Mouse (Mus musculus) right cerebral cortex, postnatal 4 days (tissue): ENCODE data around the gene Maip1.

Experiments
- DNase-seq: peaks from one replicate; pipeline ENCODE4 v3.0.0-alpha.2; 2022

Maip1 gene

DNA sequence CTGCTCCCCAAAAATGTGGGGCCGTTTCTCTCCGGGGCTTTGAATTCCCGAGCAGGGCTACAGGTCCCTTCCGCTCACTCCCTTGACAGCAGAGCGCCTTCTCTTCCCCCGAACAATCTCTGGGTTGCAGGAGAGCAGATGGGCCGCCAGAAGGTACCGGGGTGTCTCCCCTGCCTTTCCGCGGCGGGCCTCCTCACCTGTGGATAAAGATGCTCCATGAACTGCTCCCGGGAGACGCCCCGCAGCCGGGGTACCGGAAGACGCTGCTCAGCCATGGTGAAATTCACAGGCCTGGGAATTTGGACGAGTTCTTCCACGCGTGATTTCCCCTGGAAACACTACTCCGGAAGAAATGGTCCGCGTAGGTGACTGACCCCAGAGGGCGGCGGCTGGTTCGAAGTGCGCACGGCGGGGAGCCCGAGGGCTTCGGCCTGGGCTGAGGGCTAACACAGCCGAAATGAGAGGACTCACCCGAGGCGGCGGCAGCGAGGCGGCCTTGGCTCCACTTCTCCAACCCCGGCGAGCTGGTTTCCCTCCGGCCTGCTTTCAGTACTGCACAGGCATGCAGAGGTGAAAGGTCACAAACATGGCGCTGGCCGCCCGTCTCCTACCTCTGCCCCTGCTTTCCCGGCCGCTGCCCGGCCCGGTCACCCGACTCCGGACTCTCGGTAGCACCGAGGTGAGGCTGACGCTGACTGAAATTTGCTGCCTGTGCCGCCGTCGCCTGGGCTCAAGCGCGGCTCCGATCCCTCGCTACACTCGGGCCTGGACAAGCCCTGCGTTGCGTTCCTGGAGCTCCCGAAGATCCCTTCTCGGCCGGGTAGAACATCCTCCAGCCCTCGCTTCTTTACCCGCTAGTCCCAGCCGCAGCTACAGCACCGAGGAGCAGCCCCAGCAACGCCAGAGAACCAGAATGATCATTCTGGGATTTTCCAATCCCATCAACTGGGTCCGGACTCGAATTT, at the start of gene Maip1, which contains the start of gene Tyw5:
TSS of gene Maip1 (plus strand) at position 142 of the 965 bp plus-strand sequence.
TSS of gene Tyw5 (minus strand) at position 915 of the 965 bp plus-strand sequence.
- DNase-seq = peak; percentile 79

DNA sequence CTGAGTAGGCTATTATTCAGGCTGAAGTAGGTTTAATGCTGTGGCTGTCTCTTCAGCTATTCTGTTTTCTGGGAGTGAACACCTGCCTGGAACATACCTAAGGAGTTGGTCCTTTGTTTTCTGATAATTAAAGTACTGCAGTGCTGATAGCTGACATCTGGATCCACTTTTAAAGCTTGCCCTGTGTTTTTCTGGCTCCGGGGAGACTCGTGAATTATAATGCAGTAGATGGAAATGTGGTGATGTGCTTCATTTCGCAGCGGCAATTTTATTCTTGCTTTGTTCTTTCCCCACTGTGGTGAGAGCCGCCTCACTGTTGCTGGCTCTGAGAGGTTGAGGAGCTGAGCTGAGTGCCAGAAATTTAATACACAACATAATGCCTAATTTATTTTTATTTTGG, 47.6 kb upstream of the Maip1 start:
- no peak for DNase-seq

DNA sequence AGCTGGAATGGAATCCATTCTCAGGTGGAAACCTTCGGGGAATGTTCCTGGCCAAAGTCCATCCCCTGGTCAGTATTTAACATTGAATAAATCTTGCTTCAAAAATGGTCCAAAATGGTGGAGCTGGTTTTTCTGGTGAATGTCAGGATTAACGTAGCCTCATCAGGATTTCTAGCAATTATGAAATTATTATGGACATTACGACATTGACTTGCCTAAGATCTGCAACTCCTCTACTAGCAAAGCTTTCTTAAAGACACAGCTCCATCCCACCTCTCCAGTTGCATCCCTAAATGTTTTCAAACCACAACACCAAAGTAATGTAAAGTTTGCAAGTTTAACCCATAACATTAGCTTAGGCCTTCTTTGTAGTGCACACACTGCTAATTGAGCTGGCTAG, 38.7 kb upstream of the Maip1 start:
- DNase-seq = no peak

DNA sequence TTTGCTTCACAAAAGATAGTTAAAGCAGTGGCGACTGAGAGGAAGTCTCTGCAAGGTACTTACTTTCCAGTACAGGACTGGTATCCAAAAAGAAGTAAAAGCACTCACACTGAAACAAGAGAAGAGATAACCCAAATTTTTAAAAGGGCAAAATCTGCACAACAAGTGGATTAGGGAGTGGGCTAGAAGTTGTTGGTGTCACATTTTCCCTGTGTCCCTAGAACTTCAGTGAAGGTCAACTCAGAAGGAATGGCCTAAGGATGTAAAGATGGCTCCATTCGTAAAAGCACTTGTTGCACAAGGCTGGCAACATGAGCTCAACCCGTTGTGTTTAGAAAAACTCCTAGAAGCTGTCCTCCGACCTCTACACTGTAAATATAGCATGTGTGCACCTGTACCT, 37.0 kb upstream of the Maip1 start:
- DNase-seq = no peak

DNA sequence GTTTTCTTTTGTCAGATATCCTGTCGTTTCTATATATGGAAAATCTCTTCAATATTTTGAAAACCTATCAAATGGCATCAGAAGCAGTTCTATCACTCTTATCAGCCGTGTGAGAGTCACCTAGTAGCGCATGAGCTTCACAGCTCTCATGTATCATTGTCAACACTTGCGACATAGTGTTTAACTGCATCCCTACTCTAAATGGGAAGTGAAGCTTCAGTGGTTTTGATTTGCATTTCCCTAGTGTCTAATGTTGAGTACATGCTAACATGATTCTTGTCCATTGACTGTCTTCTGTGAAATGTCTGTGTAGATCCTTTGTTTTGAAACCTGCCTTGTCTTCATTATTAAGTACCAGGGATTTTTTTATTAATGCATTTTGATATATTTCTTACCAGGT, 35.7 kb upstream of the Maip1 start:
- no peak for DNase-seq

DNA sequence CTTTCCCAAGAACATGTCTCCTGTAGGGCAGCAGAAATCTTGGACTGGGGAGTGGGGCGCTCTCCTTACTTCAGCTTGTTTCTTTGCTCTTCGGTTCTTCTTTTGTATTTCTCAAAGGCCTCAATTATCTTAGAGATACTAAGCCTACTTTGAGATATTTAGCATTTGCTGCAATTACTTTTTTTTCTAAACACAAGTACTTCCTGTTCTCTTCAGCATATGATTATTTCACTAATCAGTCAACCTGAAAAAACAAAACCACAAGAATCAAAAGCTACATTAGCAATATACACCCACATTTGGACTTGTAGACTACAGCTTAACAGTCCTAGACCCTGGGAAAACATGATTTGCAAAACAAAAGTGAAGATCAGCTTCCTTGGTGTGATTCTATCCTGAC, 30.9 kb upstream of the Maip1 start:
- DNase-seq = no peak

DNA sequence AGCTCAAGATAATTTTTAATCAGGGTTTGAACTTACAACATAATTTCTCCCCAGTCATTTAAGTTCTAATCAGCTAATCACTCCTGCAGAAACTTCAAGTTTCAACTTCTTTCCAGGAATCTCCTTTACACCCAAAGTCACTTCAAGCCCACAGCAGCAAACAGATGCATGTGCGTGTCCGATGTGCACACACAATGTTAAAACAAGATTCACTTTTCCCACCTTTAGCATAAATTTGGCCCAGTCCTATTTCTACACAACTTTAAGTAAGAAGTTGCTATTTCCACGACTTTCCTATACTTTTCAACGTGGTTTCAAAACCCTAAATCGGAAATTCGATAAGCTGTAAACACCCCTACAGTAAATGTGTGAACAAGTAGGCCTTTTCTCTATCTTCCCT, 29.3 kb upstream of the Maip1 start:
- DNase-seq = no peak

DNA sequence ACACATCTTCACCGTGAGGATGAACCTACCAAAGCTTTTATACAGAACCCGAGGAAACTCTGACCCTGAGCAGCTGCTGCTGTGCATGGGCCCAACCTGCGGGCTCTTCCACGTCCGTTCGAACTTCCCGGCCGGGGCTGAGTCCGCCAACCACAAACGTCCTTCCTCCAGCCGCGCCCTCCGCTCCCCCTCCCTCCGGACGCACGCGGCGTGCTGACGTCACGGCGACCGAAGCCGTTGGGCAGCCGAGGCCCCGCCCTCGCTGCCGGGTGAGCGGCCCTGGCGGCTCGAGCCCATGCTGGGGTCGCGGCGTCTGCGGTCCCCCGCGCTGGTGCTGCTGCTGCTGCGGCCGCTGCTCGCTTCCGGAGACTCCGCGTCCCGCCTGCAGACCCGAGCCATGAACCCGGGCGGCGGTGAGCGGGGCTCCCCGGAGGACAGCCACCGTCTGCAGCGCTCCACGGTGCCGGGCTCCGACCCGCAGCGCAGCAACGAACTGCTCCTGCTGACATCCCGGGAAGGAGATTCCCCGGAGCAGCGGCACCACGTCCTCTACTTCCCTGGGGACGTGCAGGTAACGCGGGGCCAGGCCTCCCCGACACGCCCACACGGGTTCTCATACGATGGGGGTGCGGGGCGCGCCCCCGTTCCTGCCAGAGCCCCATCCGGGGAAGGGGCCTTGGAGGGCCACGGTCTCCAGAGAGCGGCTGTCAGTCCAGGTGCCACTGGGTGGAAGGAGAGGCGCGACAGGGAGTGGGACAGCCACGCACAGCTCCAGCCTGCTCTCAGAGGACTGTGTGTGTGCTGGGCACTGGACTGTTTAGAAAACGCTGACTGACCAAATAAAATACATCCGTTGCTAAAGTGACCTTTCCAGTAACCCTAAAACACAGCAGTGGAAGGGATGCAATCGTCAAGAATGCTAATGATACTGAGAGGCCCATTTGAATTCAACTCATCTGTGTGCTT, 28.5 kb upstream of the Maip1 start, which contains the start of gene 1700066M21Rik:
TSS of gene 1700066M21Rik (plus strand) at position 245 of the 966 bp plus-strand sequence.
- peak; percentile 90 for DNase-seq

DNA sequence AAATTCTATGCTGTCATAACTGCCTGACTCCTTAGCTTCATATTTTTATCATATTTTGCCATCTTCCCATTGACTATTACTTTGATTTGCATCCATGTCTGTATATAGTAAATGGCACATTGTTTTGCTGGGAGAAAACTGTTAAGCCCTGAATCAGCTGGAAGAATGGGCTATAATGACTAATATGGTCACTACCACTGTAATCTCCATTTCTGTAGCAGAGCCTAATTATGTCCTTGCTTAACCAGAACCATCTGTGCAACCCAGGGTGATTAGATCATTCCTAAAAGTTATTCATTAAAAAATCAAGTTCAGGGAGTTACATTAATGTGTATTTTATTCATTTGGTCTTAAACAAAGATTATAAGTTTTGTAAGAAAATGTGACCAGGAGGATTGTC, 19.6 kb upstream of the Maip1 start:
- no peak for DNase-seq

DNA sequence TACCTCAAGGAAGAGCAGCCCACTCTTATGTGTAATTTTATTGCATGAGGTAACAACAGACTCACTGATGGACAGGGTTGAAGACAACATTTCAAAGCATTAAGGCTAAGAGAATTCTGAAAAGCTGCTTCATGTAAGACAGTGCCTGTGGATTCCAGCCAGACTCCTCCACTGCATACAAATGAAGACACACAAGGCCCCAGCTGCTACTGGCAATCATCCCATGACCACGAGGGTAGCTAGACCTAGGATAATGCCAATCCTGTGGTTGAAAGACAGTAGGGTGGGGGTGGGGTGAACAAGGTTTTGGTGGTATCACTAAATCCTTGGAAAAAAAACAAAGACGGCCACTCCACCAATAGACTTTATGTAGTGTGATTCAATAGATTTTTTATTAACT, 18.3 kb upstream of the Maip1 start:
- DNase-seq = peak; percentile 52

DNA sequence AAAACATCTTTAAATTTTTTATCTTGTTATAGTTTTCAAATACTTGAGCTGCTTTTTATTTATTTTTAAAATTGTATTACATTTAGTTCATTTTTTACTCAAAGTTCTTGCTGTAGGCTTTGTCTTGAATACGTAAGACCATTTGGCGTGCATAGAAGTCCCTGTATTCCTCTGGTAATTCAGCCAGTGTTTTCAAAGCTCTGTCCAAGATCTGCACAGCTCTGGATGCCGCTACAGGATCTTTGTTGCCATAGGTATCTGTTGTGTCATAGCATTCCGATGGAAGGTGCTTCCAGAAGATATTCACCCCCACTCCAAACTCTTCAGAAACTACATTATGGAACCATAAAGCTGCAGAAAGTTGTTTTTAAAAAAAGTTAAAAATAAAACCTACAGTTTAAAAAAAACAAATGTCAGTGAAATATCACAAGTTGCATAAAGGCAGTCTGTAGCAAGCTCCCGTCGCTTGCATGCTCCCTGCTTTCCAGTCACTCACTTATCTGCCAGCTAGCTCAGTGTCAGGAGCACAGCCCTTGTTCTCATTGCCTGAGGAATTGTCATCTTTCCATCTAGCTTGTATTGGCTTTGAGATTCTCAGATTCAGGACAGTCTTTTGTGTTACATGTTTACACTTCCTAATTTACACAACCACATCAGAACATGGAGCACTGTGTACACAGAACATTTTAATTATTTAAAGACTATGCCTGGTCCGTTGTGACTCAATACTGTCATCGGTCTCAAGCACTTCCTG, 17.5 kb upstream of the Maip1 start:
- DNase-seq = no peak

DNA sequence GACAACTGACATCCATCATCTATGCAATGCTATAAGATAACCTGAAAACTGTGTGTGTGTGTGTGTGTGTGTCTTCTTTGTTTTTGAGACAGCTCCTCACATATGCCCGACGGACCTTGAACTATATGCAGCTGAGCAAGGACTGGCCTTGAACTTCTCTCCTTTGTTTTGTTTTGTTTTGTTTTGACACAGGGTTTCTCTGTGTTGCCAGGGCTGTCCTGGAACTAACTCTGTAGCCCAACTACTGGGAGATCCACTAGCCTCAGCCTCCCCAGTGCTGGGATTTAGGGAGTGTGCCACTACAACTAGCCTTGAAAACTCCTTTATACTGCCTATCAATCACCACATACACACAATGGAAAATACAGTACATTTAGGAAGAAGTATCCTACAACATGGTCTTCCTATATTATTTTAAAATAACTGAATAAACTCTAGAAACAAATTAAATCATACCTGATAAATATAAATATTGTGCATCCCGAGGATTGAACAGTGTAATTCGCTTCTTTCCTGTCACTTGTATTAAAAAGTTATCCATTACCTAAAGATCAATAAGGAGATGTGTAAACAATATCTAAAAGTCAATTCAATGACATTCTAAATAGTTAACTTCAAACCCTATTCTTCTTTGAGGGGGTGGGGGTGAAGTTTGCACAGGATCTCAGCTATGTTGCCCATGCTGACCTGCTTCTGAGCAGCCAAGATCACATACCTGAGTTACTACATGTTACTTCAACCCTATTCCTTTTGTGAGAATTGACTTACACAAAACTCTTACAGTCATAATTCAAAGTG, 14.9 kb upstream of the Maip1 start:
- no peak for DNase-seq

DNA sequence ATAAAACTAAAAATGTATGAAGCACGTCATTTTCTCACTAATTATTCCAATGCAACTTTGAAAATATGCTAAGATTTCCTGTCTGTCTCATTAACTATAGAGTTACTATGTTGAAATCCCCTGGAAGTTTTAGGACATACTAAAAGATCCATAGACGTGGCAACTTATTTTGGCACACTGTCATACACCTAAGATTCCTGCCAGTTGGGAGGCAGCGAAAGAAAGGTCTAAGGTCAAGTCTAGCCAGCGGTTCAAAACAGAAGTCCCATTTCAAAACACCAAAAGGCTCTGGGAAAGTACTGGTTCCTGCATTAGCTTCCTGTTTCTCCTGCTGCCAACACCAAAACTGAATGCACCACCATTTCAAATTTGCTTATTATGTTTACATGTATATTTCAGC, 13.7 kb upstream of the Maip1 start:
- no peak for DNase-seq

DNA sequence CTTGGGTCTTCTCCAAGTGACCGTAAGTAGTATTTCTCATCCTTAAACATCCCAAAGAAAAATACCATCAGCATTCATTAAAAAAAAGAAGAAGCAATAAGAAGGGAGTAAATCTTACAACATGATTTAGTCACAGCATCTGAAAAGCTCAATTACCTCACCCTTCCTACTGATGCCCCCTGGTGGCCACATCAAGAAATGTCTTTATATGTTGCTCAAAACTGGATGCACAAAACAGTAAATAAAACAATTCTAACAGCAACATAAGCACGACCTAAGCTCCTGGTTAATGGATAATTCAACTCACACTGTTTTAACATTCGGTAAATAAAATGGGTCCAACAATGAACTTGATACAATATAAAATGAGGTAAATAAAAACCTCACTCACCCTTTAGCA, 12.1 kb upstream of the Maip1 start:
- DNase-seq = peak; percentile 77

DNA sequence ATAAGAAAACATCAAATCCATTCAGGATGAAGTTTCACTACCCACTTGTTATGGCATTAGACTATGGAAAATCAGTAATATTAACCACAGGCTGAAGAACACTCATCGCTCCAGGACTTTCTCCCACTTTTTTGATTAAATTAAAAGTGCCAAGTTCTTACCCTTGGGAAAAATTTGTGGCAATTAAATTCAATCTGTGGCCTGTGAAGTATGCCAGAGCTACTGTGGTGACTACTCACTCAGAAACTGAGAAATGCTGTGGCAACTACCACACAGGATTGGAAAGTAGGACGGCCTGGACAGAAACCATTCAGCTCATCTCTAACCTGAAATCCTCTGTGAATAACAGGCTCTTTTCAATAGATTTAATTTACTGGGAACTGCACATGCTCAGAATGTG, 5.8 kb upstream of the Maip1 start:
- no peak for DNase-seq

DNA sequence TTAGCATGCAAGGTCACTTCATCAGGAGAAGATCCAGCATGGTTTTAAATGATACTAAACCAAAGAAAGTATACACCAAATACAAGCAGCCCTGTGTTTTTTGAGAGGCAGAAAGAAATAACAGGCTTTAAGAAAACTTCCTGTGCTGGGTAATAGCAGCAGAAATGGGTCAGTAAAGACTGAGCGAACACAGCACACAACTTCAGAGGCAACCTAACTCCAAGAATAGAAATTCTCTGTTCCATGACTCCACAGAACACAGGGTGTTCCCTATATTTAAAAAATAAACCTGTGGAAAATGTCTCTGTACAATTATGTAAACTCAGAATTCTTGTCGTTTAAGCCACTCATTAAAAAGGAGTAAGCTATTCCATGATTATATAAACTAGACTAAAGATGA, 5.3 kb upstream of the Maip1 start:
- no peak for DNase-seq

DNA sequence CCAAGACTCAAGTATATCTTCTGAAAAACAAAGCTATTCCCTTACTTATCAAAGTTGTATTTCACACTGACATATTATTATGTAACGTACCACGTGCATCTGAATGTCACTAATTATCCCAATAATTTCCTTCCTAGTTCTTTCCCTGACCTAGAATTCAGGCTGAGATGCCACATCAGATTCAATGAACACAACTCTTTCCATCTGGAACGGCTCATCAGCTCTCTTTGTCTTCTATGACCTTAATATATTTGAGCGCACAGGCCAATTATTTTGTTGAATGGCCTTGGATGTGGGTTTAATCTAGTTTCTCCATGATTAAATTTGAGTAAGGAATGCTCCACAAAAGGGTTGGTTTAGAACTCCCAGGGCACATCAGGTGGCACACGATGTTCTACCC, 4.0 kb upstream of the Maip1 start:
- no peak for DNase-seq

DNA sequence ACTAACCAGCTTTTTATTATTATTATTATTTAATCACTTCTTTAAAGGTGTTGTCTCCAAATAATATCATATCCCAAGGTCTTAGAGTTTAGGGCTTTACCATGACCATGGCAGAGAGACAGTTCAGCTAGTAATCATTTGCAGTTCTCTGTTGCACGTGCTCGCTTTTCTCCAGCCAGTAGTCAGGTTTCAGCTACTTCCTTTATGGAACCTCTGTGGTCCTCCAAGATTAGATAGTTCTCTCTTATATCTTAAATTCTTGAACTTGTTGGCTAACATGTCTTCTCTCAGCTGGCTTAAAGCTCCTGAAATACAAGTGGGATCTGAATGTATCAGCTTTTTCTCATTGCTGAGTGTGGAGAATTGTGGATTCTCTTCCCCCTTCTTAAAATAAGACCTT, 2.9 kb downstream of the Maip1 start:
- no peak for DNase-seq

DNA sequence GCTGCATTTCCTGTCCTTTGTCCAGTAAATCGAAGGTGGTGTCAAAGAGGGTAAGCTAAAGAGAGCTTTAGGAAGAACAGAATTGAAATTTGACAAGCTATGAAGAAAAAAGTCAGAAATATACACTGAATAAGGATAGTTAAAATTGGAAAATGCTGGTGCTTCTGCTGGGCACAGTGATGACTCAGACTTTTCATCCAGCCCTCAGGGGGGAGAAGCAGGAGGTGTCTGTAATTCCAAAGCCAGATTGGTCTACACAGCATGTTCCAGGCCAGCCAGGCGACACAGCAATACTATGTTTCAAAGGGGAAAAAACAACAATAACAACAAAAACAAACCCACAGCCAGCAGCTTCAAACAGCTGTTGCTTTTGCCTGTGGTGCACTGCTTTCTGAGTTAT, 7.3 kb downstream of the Maip1 start:
- no peak for DNase-seq

DNA sequence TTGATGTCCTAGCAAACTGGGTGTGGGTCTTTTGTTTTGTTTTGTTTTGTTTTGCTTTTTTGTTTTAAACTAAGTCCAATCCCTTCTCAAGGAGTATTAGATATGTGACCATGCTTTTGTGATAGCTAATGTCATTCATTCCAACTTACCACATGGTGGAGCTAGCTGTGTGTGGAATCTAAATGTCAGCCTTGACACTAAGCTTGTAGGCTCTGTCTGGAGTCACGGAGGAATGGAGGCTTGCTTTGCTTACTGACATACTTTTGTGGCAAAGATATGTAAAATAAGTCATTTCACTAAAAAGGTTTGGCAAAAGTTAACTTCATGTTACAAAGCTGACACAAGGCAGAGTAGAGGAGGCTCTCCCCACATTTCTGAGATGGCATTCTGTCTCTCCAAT, 17.6 kb downstream of the Maip1 start:
- no peak for DNase-seq

DNA sequence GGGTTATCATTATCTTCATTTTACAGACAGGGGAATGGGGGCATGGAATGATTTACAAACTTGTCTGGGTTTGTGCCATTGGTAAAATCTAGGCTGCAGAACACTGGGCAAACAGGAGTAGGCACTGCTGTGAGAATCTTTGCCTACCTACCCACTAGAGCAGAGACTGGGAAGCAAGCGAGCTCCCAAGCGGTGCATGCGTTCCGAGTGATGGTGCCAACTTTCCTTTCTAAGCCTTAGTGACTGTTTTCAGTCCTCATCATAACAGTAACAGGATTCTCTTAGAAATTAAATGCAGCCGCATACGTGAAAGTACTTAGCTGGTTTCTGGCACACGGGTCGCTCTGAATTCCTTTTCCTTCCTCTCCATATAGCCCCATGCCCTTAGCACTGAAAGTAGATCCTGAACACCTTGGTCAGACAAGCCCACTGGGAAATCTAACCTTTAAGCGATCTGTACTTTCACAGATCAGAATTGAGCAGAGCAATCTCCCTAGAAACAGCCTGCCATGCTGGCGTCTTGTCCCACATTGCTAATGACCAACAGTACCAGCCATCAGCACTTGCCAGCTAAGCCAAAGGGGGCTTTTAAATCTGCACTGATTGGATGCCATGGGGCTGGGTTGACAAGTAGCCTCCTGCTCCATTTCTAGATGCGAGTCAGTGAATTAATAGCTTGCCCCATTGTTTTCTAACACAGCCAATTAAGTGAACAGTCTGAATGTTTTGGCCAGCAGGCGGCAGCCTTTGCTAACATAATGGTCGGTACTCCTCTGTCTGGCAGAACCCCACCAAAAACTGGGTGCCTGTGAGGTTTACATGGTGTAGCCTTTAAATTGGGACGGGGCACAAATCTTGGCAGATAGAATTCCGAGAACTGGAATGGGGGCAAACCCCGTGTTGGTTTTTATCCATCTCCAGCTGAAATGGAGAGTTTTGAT, 22.5 kb downstream of the Maip1 start:
- DNase-seq = peak; percentile 96
